Mouse (Mus musculus): ENCODE measurements around the gene Kpna6.

GRCm38 (mm10) chr4:129650359-129650758 is 22.2 kb downstream of the Kpna6 start:
- no peak for TF ChIP-seq POLR2A (IDR thresholded peaks at IDR 0.05; ENCODE audit: extremely low read depth, insufficient read depth, low read length)
- TF ChIP-seq CTCF (IDR thresholded peaks at IDR 0.05; ENCODE audit: low read depth, low read length): no peak

Measured in liver, adult 2 months (tissue).